Mouse (Mus musculus) stomach, postnatal 0 days (tissue): ENCODE data around the gene Gm44965.

Experiments
- CTCF ChIP-seq: IDR thresholded peaks from 2 replicates; pipeline ENCODE4 v1.5.1; 2016; ENCODE audit warnings: antibody characterized with exemption, low read depth, mild to moderate bottlenecking, moderate library complexity
- EP300 ChIP-seq: optimal IDR thresholded peaks from 2 replicates; pipeline ENCODE3; 2016; ENCODE audit warnings: antibody characterized with exemption

GRCm38 (mm10) chr6:48658721-48659120 is 65.0 kb downstream of the Gm44965 start:
- no peak for TF ChIP-seq EP300
- no peak for TF ChIP-seq CTCF
